ENCODE assay signal across 19 mouse cellular contexts in the genomic region with DNA sequence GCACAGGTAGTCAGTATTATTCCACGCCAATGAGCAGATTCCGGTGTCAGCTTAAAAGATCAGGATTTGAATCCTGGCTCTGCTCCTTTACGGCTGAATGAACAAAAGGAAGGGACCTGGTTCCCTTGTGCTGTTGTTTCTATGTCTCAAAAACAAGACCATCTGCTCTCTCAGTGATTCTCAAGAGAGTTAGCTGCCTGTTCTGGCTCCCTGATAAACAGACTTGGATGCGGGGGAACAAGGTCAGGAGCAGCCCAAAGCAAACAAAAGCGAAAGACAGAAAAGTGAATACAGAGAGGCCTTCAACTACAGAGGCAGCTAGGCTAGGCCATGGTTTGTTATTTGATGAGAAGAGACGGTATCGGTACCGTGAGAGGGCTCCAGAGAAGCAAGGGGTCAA. TPM values are rescaled to one million over a fixed set of nuclear protein-coding genes. Genes with fewer than 3 reads are reported as not detected.
DNase-seq lines count a peak whose midpoint lies in the region; ATAC-seq lines count a peak whose summit lies in the region.
"Had no signal": no experiment of that assay in that cellular context is flagged by ENCODE, and none has a peak within 500 bp of the region (broad histone marks: within the 10 kb centered on the region; RNA-seq: fewer than 3 reads in every experiment).

No protein-coding gene starts in this region.

- 86% methylated on average over 8 of the region's 8 CpGs for WGBS in heart, embryonic 10.5 days
- 72% methylated on average over 8 of the region's 8 CpGs for WGBS in forebrain, embryonic 14.5 days
- WGBS in hindbrain, embryonic 16.5 days: 54% methylated on average over 8 of the region's 8 CpGs
- WGBS in kidney, embryonic 16.5 days: 71% methylated on average over 8 of the region's 8 CpGs

- no peaks in the 10 kb centered on the region for H3K36me3 ChIP-seq in heart, embryonic 10.5 days
- no peaks in the 10 kb centered on the region for H3K36me3 ChIP-seq in forebrain, embryonic 14.5 days (ENCODE audit: control insufficient read depth, insufficient read depth, low read length)
- H3K36me3 ChIP-seq in hindbrain, embryonic 16.5 days (ENCODE audit: control insufficient read depth, insufficient read depth, low read length): no peaks in the 10 kb centered on the region
- H3K36me3 ChIP-seq in kidney, embryonic 16.5 days (ENCODE audit: insufficient read depth, low read length): no peaks in the 10 kb centered on the region
- H3K36me3 ChIP-seq: heart, embryonic 15.5 days; limb, embryonic 13.5 days; liver, embryonic 15.5 days; neural tube, embryonic 12.5 days had no signal

- peak; percentile 90 for DNase-seq in heart, adult 11 months
- no peak for DNase-seq in heart, embryonic 10.5 days (ENCODE audit: low spot score)
- DNase-seq in brain, adult 2 months (ENCODE audit: low read depth, low spot score): peak; percentile 60
- peak; percentile 22 for DNase-seq in forebrain, embryonic 14.5 days (ENCODE audit: low spot score)
- no peak for DNase-seq in left cerebral cortex, postnatal 36 days (ENCODE audit: low spot score in 2 of 2)
- DNase-seq: adrenal gland, postnatal 36 days; B cell, adult 2 months; cerebellum, adult 11-12 months; gastrocnemius, postnatal 36 days; lung, postnatal 10 days; right cerebral cortex, postnatal 25 days had no signal

- intact Hi-C loops in left cerebral cortex, postnatal 36 days (cut with DNase I): no loop called here

- no peak overlapping the region for H3K27ac ChIP-seq in heart, embryonic 10.5 days
- H3K27ac ChIP-seq in forebrain, embryonic 14.5 days (ENCODE audit: low read depth, low read length): peak overlapping the region; percentile 66; the same call in 1 of the 2 replicates
- H3K27ac ChIP-seq in hindbrain, embryonic 16.5 days (ENCODE audit: low read depth, low read length): peak overlapping the region; percentile 58
- H3K27ac ChIP-seq in kidney, embryonic 16.5 days (ENCODE audit: low read length): no peak overlapping the region
- H3K27ac ChIP-seq: heart, embryonic 15.5 days; limb, embryonic 13.5 days; liver, embryonic 15.5 days; neural tube, embryonic 12.5 days had no signal

- ATAC-seq in forebrain, embryonic 14.5 days: no peak
- no peak for ATAC-seq in hindbrain, embryonic 16.5 days
- ATAC-seq in kidney, embryonic 16.5 days (ENCODE audit: low FRiP score, low TSS enrichment): no peak
- ATAC-seq in megakaryocyte, adult 5-6 weeks (ENCODE audit: poor library complexity, severe bottlenecking): no peak
- ATAC-seq: Patski had no signal

- no peaks in the 10 kb centered on the region for H3K27me3 ChIP-seq in heart, embryonic 10.5 days (ENCODE audit: insufficient read depth, poor library complexity, severe bottlenecking)
- no peaks in the 10 kb centered on the region for H3K27me3 ChIP-seq in forebrain, embryonic 14.5 days (replicated peaks; ENCODE audit: control insufficient read depth, insufficient read depth, low read length)
- no peaks in the 10 kb centered on the region for H3K27me3 ChIP-seq in hindbrain, embryonic 16.5 days (replicated peaks; ENCODE audit: control insufficient read depth, insufficient read depth, low read length)
- no peaks in the 10 kb centered on the region for H3K27me3 ChIP-seq in kidney, embryonic 16.5 days (ENCODE audit: insufficient read depth, low read length)
- H3K27me3 ChIP-seq: heart, embryonic 15.5 days; limb, embryonic 13.5 days; liver, embryonic 15.5 days; neural tube, embryonic 12.5 days; Patski had no signal

- no peaks in the 10 kb centered on the region for H3K9me3 ChIP-seq in heart, embryonic 10.5 days
- H3K9me3 ChIP-seq in forebrain, embryonic 14.5 days (replicated peaks; ENCODE audit: control insufficient read depth, low read length): no peaks in the 10 kb centered on the region
- H3K9me3 ChIP-seq in hindbrain, embryonic 16.5 days (ENCODE audit: control insufficient read depth, low read length): no peaks in the 10 kb centered on the region
- H3K9me3 ChIP-seq in kidney, embryonic 16.5 days (ENCODE audit: low read length): no peaks in the 10 kb centered on the region
- H3K9me3 ChIP-seq: heart, embryonic 15.5 days; limb, embryonic 13.5 days; liver, embryonic 15.5 days had no signal

- H3K9ac ChIP-seq in forebrain, embryonic 14.5 days (ENCODE audit: low read length): no peak overlapping the region
- no peak overlapping the region for H3K9ac ChIP-seq in hindbrain, embryonic 16.5 days (ENCODE audit: low read depth, low read length)
- no peak overlapping the region for H3K9ac ChIP-seq in kidney, embryonic 16.5 days (replicated peaks; ENCODE audit: low read length)
- H3K9ac ChIP-seq: heart, embryonic 15.5 days; limb, embryonic 13.5 days; liver, embryonic 15.5 days; neural tube, embryonic 12.5 days had no signal

- H3K4me3 ChIP-seq in heart, embryonic 10.5 days: no peak overlapping the region
- no peak overlapping the region for H3K4me3 ChIP-seq in forebrain, embryonic 14.5 days (ENCODE audit: low read depth, low read length)
- no peak overlapping the region for H3K4me3 ChIP-seq in hindbrain, embryonic 16.5 days (ENCODE audit: low read length)
- H3K4me3 ChIP-seq in kidney, embryonic 16.5 days (ENCODE audit: low read length): no peak overlapping the region
- H3K4me3 ChIP-seq: heart, embryonic 15.5 days; limb, embryonic 13.5 days; liver, embryonic 15.5 days; neural tube, embryonic 12.5 days had no signal

- no peak overlapping the region for H3K4me2 ChIP-seq in forebrain, embryonic 14.5 days (ENCODE audit: low read length)
- no peak overlapping the region for H3K4me2 ChIP-seq in hindbrain, embryonic 16.5 days (ENCODE audit: low read length)
- no peak overlapping the region for H3K4me2 ChIP-seq in kidney, embryonic 16.5 days (replicated peaks; ENCODE audit: low read depth, low read length)
- H3K4me2 ChIP-seq: heart, embryonic 15.5 days; limb, embryonic 13.5 days; liver, embryonic 15.5 days; neural tube, embryonic 12.5 days had no signal

- peaks cover 4% of the 10 kb centered on the region for H3K4me1 ChIP-seq in heart, embryonic 10.5 days
- peaks cover 26% of the 10 kb centered on the region for H3K4me1 ChIP-seq in forebrain, embryonic 14.5 days (ENCODE audit: control insufficient read depth, insufficient read depth, low read length)
- peaks cover 10% of the 10 kb centered on the region for H3K4me1 ChIP-seq in hindbrain, embryonic 16.5 days (ENCODE audit: control insufficient read depth, insufficient read depth, low read depth, low read length)
- H3K4me1 ChIP-seq in kidney, embryonic 16.5 days (ENCODE audit: insufficient read depth, low read length): 0 out of 2 replicates have a peak, but pooled peaks cover 5% of the 10 kb centered on the region
- H3K4me1 ChIP-seq: heart, embryonic 15.5 days; liver, embryonic 15.5 days had no signal

RNA-seq across cellular contexts. Expression of a gene that starts 27.5 kb away (rescaled TPM):
- polyA plus RNA-seq in heart, embryonic 10.5 days (2016; fragmentation: Nextera tagmentation; extraction: Ambion mirVana): 4.9 and 5.0 TPM in 2 replicates
- 50.3 and 53.6 TPM in 2 replicates for polyA plus RNA-seq in forebrain, embryonic 14.5 days (2014; fragmentation: Nextera tagmentation; extraction: Ambion mirVana)
- polyA plus RNA-seq in hindbrain, embryonic 16.5 days (2015; fragmentation: Nextera tagmentation; extraction: Ambion mirVana): 37.9 and 40.4 TPM in 2 replicates
- 9.8 and 11.1 TPM in 2 replicates for polyA plus RNA-seq in kidney, embryonic 16.5 days (2015; fragmentation: Nextera tagmentation; extraction: Ambion mirVana)
- 100 to 1,000 TPM; 120 to 130 TPM for total RNA-seq in left cerebral cortex, postnatal 36 days (2021)
- not detected in 2 replicates for total RNA-seq in megakaryocyte, adult 5-6 weeks (2015)
- total RNA-seq in megakaryocyte, adult 5-6 weeks (2017): not detected in 2 replicates

Comparison
In these comparisons a context has a peak if more than half of its experiments do, and no peak if none do; other contexts are left out.
1. DNase-seq: peak in heart, adult 11 months (single experiment), brain, adult 2 months (single experiment) and forebrain, embryonic 14.5 days (single experiment); none in heart, embryonic 10.5 days (single experiment) and left cerebral cortex, postnatal 36 days (0 of 2).
2. H3K27ac ChIP-seq: peak in forebrain, embryonic 14.5 days (single experiment) and hindbrain, embryonic 16.5 days (single experiment); none in heart, embryonic 10.5 days (single experiment) and kidney, embryonic 16.5 days (single experiment).